ENCODE assay signal across 33 mouse cellular contexts in genomic region chr10:68431346-68431745, GRCm38 (mm10).
DNase-seq lines count a peak whose midpoint lies in the region; ATAC-seq and TF ChIP-seq lines count a peak whose summit lies in the region.
"Had no signal": no experiment of that assay in that cellular context is flagged by ENCODE, and none has a peak within 500 bp of the region (broad histone marks: within the 10 kb centered on the region; RNA-seq: fewer than 3 reads in every experiment).

No protein-coding gene starts in this region.

- peak overlapping the region; percentile 46; the same call in 1 of the 2 replicates for H3K4me2 ChIP-seq in liver, embryonic 15.5 days
- H3K4me2 ChIP-seq in midbrain, embryonic 11.5 days, result no peak overlapping the region
- H3K4me2 ChIP-seq: embryonic facial prominence, embryonic 15.5 days; forebrain, embryonic 12.5 days; heart, embryonic 13.5 days; hindbrain, embryonic 15.5 days; kidney, embryonic 15.5 days; midbrain, embryonic 12.5 days; neural tube, embryonic 12.5 days had no signal

- H3K9ac ChIP-seq in liver, embryonic 15.5 days, result no peak overlapping the region
- no peak overlapping the region for H3K9ac ChIP-seq in midbrain, embryonic 11.5 days (ENCODE audit: low read length)
- H3K9ac ChIP-seq: embryonic facial prominence, embryonic 15.5 days; forebrain, embryonic 12.5 days; forebrain, postnatal 0 days; heart, embryonic 13.5 days; hindbrain, embryonic 15.5 days; kidney, embryonic 15.5 days; midbrain, embryonic 12.5 days; neural tube, embryonic 12.5 days had no signal

- WGBS in liver, embryonic 15.5 days (ENCODE audit: insufficient replicate concordance), result 12% methylated on average over 6 of the region's 6 CpGs
- 95% methylated on average over 6 of the region's 6 CpGs for WGBS in midbrain, embryonic 11.5 days
- WGBS in lung, adult 2 months, result 72% methylated on average over 6 of the region's 6 CpGs

- TF ChIP-seq CTCF in lung, adult 2 months (IDR thresholded peaks at IDR 0.05; ENCODE audit: insufficient read depth, low read length), result no peak

- H3K27ac ChIP-seq in liver, embryonic 15.5 days (replicated peaks), result no peak overlapping the region
- H3K27ac ChIP-seq in midbrain, embryonic 11.5 days (ENCODE audit: low read depth, low read length), result no peak overlapping the region
- H3K27ac ChIP-seq: embryonic facial prominence, embryonic 10.5 days; embryonic facial prominence, embryonic 15.5 days; forebrain, embryonic 12.5 days; heart, embryonic 13.5 days; hindbrain, embryonic 10.5 days; hindbrain, embryonic 15.5 days; kidney, embryonic 15.5 days; midbrain, embryonic 12.5 days; neural tube, embryonic 12.5 days had no signal

- TF ChIP-seq POLR2A in lung, adult 2 months (IDR thresholded peaks at IDR 0.05; ENCODE audit: borderline replicate concordance, extremely low read depth, low read depth, low read length), result no peak

- peak; percentile 60 for ATAC-seq in liver, embryonic 15.5 days (ENCODE audit: insufficient read depth)
- ATAC-seq in midbrain, embryonic 11.5 days (ENCODE audit: low FRiP score), result no peak
- ATAC-seq: activated CD4-positive, CD25-positive, alpha-beta regulatory T cell, adult 4 months; forebrain, postnatal 0 days; inflammation-experienced regulatory T-cells, adult 6 months; lung, postnatal 0 days had no signal

- 0 out of 2 replicates have a peak overlapping the region, but pooled peaks have one; percentile 8 for H3K4me3 ChIP-seq in liver, embryonic 15.5 days (replicated peaks)
- no peak overlapping the region for H3K4me3 ChIP-seq in midbrain, embryonic 11.5 days (ENCODE audit: low read depth, low read length)
- H3K4me3 ChIP-seq in lung, adult 2 months (replicated peaks; ENCODE audit: extremely low read depth, low read depth, low read length), result no peak overlapping the region
- H3K4me3 ChIP-seq: embryonic facial prominence, embryonic 10.5 days; embryonic facial prominence, embryonic 15.5 days; forebrain, embryonic 12.5 days; heart, embryonic 13.5 days; hindbrain, embryonic 10.5 days; hindbrain, embryonic 15.5 days; kidney, embryonic 15.5 days; midbrain, embryonic 12.5 days; myocyte; neural tube, embryonic 12.5 days had no signal

- H3K9me3 ChIP-seq in liver, embryonic 15.5 days (replicated peaks), result no peaks in the 10 kb centered on the region
- no peaks in the 10 kb centered on the region for H3K9me3 ChIP-seq in midbrain, embryonic 11.5 days (ENCODE audit: control insufficient read depth, low read length)
- H3K9me3 ChIP-seq: embryonic facial prominence, embryonic 10.5 days; embryonic facial prominence, embryonic 15.5 days; forebrain, embryonic 12.5 days; hindbrain, embryonic 10.5 days; hindbrain, embryonic 15.5 days; midbrain, embryonic 12.5 days; neural tube, embryonic 12.5 days had no signal

- H3K36me3 ChIP-seq in liver, embryonic 15.5 days (replicated peaks), result no peaks in the 10 kb centered on the region
- H3K36me3 ChIP-seq in midbrain, embryonic 11.5 days (ENCODE audit: control insufficient read depth, insufficient read depth, low read length), result no peaks in the 10 kb centered on the region
- H3K36me3 ChIP-seq: embryonic facial prominence, embryonic 10.5 days; embryonic facial prominence, embryonic 15.5 days; forebrain, embryonic 12.5 days; heart, embryonic 13.5 days; hindbrain, embryonic 10.5 days; hindbrain, embryonic 15.5 days; kidney, embryonic 15.5 days; midbrain, embryonic 12.5 days; neural tube, embryonic 12.5 days had no signal

- H3K27me3 ChIP-seq in liver, embryonic 15.5 days, result no peaks in the 10 kb centered on the region
- no peaks in the 10 kb centered on the region for H3K27me3 ChIP-seq in midbrain, embryonic 11.5 days (ENCODE audit: control insufficient read depth, insufficient read depth, low read length)
- H3K27me3 ChIP-seq: embryonic facial prominence, embryonic 15.5 days; forebrain, embryonic 12.5 days; heart, embryonic 13.5 days; hindbrain, embryonic 15.5 days; kidney, embryonic 15.5 days; midbrain, embryonic 12.5 days; neural tube, embryonic 12.5 days had no signal

- H3K4me1 ChIP-seq in liver, embryonic 15.5 days (replicated peaks), result peaks cover 5% of the 10 kb centered on the region; the same call in 1 of the 2 replicates
- no peaks in the 10 kb centered on the region for H3K4me1 ChIP-seq in midbrain, embryonic 11.5 days (ENCODE audit: control insufficient read depth, insufficient read depth, low read length)
- no peaks in the 10 kb centered on the region for H3K4me1 ChIP-seq in lung, adult 2 months (ENCODE audit: control insufficient read depth, insufficient read depth, low read length)
- H3K4me1 ChIP-seq: heart, embryonic 13.5 days; hindbrain, embryonic 10.5 days; hindbrain, embryonic 15.5 days; kidney, embryonic 15.5 days; neural tube, embryonic 12.5 days had no signal

- peak; percentile 31 for DNase-seq in 416B (ENCODE audit: low read depth)
- peak; percentile 55 for DNase-seq in c-Kit-positive CD71-positive TER-119-negative erythroid progenitor cells, embryonic 14.5 days (ENCODE audit: low read depth)
- peak; percentile 22 for DNase-seq in liver
- DNase-seq in right cerebral cortex, postnatal 25 days, result no peak
- DNase-seq in midbrain, embryonic 11.5 days (ENCODE audit: low spot score, missing footprints), result no peak
- no peak for DNase-seq in lung, adult 2 months
- no peak for DNase-seq in gastrocnemius, adult 18-20 months (ENCODE audit: low spot score)
- DNase-seq: adrenal gland, adult 2 months; B cell, adult 2 months; cerebellum, adult 2 months; cerebellum, postnatal 14 days; forebrain, postnatal 0 days; gastrocnemius, postnatal 10 days; heart, adult 18-20 months; heart, postnatal 10 days; kidney, adult 18-20 months; kidney, postnatal 25 days; lung, postnatal 4 days; thymus, postnatal 25 days had no signal

Comparison
In these comparisons a context has a peak if more than half of its experiments do, and no peak if none do; other contexts are left out.
1. DNase-seq: peak in 416B (single experiment), c-Kit-positive CD71-positive TER-119-negative erythroid progenitor cells, embryonic 14.5 days (single experiment) and liver (single experiment); none in right cerebral cortex, postnatal 25 days (single experiment), midbrain, embryonic 11.5 days (single experiment), lung, adult 2 months (single experiment) and gastrocnemius, adult 18-20 months (single experiment).